Mouse (Mus musculus) liver, embryonic 14.5 days (tissue): ENCODE results near the gene Nr1d1. TPM values are rescaled to one million over a fixed set of nuclear protein-coding genes. Genes with fewer than 3 reads are reported as not detected.

Experiments
- ATAC-seq: fragments of 200-750 bp; cut with Nextera tagmentation; 2 replicates; pipeline ENCODE4 v1.8.0; 2017; ENCODE audit warnings: moderate number of reproducible peaks, mild to moderate bottlenecking, moderate library complexity; ENCODE audit not compliant: insufficient read depth
- DNase-seq, 3 experiments: peaks; one replicate each; pipeline ENCODE4 v3.0.0-alpha.2; 2012 to 2013; ENCODE audit warnings: low read depth in 3 of 3, low spot score in 3 of 3
- H3K27ac ChIP-seq: fragments of 300-500 bp; sonication (generic); 2 replicates; pipeline ENCODE4 v1.5.1; 2014; ENCODE audit warnings: moderate library complexity, mild to moderate bottlenecking, control low read depth, inconsistent platforms
- H3K27me3 ChIP-seq: fragments of 300-500 bp; sonication (generic); 2 replicates; pipeline ENCODE4 v1.6.1; 2014; ENCODE audit warnings: mild to moderate bottlenecking, low read length, moderate library complexity; ENCODE audit not compliant: control insufficient read depth, insufficient read depth
- H3K36me3 ChIP-seq: fragments of 300-500 bp; sonication (generic); replicated peaks from 2 replicates; pipeline ENCODE4 v1.6.1; 2014; ENCODE audit warnings: low read depth; ENCODE audit not compliant: control insufficient read depth, insufficient read depth
- H3K4me1 ChIP-seq, 2 experiments: fragments of 200-500 bp in 1 of 2; fragments of 300-500 bp in 1 of 2; sonication (generic) in 1 of 2; replicated peaks; 2 replicates each; pipeline ENCODE4 v1.6.1; 2012 to 2014; ENCODE audit warnings: antibody characterized with exemption in 1 of 2, inconsistent platforms in 1 of 2, low read length in 1 of 2; ENCODE audit not compliant: control insufficient read depth in 2 of 2, insufficient read depth in 2 of 2
- H3K4me2 ChIP-seq: fragments of 300-500 bp; sonication (generic); 2 replicates; pipeline ENCODE4 v1.6.1; 2014; ENCODE audit warnings: low read depth, mild to moderate bottlenecking, control low read depth, moderate library complexity
- H3K4me3 ChIP-seq, 2 experiments: fragments of 200-500 bp in 1 of 2; fragments of 300-500 bp in 1 of 2; sonication (generic) in 1 of 2; 2 replicates each; pipeline ENCODE4 v1.5.1; 2012 to 2014; ENCODE audit warnings: low read depth in 2 of 2, low read length in 2 of 2, mild to moderate bottlenecking in 2 of 2, control low read depth in 1 of 2, inconsistent platforms in 1 of 2, moderate library complexity in 1 of 2; ENCODE audit not compliant: insufficient read depth in 1 of 2
- H3K9ac ChIP-seq: fragments of 300-500 bp; sonication (generic); replicated peaks from 2 replicates; pipeline ENCODE4 v1.6.1; 2014; ENCODE audit warnings: mild to moderate bottlenecking, control low read depth, moderate library complexity
- H3K9me3 ChIP-seq: fragments of 300-500 bp; sonication (generic); 2 replicates; pipeline ENCODE4 v1.6.1; 2016; ENCODE audit warnings: low read length, mixed read lengths; ENCODE audit not compliant: control insufficient read depth
- CTCF ChIP-seq: IDR thresholded peaks from 2 replicates; pipeline ENCODE4 v1.5.1; 2016; ENCODE audit warnings: antibody characterized with exemption, low read depth, control low read depth
- EP300 ChIP-seq: IDR thresholded peaks from 2 replicates; pipeline ENCODE4 v1.6.1; 2016; ENCODE audit warnings: antibody characterized with exemption, low read depth
- WGBS: fragments of 180-500 bp; shearing (Covaris S2); extraction: QIAGEN DNeasy Blood & Tissue Kit; methylation state at CpG from one replicate; pipeline ENCODE4 v1.1.7; 2014; ENCODE audit not compliant: insufficient replicate concordance; 5-methylcytosine and 5-hydroxymethylcytosine counted together
- polyA plus RNA-seq, 2 experiments: library from polyadenylated mRNA; depleted of rRNA in 1 of 2; stranded (reverse) in 1 of 2; unstranded in 1 of 2; fragments of >200 nt; fragmentation: Nextera tagmentation in 1 of 2; extraction: Ambion mirVana in 1 of 2; gene quantifications; 2 replicates each; pipeline versions ENCODE4 v1.2.1 to v1.2.3; 2012 to 2014

The Nr1d1 gene
- polyA plus RNA-seq, 2 experiments: 0.58 to 0.65 TPM

GRCm38 (mm10) chr11:98736176-98736575, 39.0 kb downstream of the Nr1d1 start:
- Histone ChIP-seq H3K4me3 (no peak overlapping the region), H3K9ac (no peak overlapping the region), H3K9me3 (peaks cover 4% of the 10 kb centered on the region), H3K4me1 (peaks cover 17 to 22% of the 10 kb centered on the region in 2 experiments), H3K4me2 (no peak overlapping the region), H3K36me3 (no peaks in the 10 kb centered on the region), H3K27me3 (no peaks in the 10 kb centered on the region), H3K27ac (no peak overlapping the region)
- TF ChIP-seq EP300: no peak
- no peak for TF ChIP-seq CTCF
- 76% methylated on average over 1 of the region's 1 CpGs for WGBS
- DNase-seq: no peak
- ATAC-seq: no peak

GRCm38 (mm10) chr11:98735111-98735510, 40.0 kb downstream of the Nr1d1 start:
- Histone ChIP-seq H3K27ac (no peak overlapping the region), H3K4me3 (no peak overlapping the region), H3K27me3 (no peaks in the 10 kb centered on the region), H3K4me1 (peaks cover 15 to 16% of the 10 kb centered on the region in 2 experiments), H3K9me3 (peaks cover 4% of the 10 kb centered on the region), H3K9ac (no peak overlapping the region), H3K36me3 (no peaks in the 10 kb centered on the region), H3K4me2 (no peak overlapping the region)
- no peak for TF ChIP-seq CTCF
- TF ChIP-seq EP300: no peak
- DNase-seq (no peak), ATAC-seq (no peak)
- WGBS: 82% methylated on average over 4 of the region's 4 CpGs

GRCm38 (mm10) chr11:98734020-98734419, 41.1 kb downstream of the Nr1d1 start:
- no peaks in the 10 kb centered on the region for H3K27me3 ChIP-seq
- ATAC-seq (no peak), DNase-seq (no peak)
- H3K9me3 ChIP-seq: peaks cover 4% of the 10 kb centered on the region
- no peak overlapping the region for H3K4me3 ChIP-seq
- H3K4me2 ChIP-seq: no peak overlapping the region
- no peak overlapping the region for H3K27ac ChIP-seq
- TF ChIP-seq EP300 (no peak), CTCF (peak; percentile 60)
- WGBS: 59% methylated on average over 3 of the region's 3 CpGs
- H3K36me3 ChIP-seq: no peaks in the 10 kb centered on the region
- peaks cover 7 to 8% of the 10 kb centered on the region in 2 experiments for H3K4me1 ChIP-seq
- H3K9ac ChIP-seq: no peak overlapping the region

- peaks cover 7 to 8% of the 10 kb centered on the region in 2 experiments; a peak in 3 of 4 replicates for H3K4me1 ChIP-seq
- no peak overlapping the region for H3K4me3 ChIP-seq
- H3K9me3 ChIP-seq: peaks cover 4% of the 10 kb centered on the region
- no peak overlapping the region for H3K4me2 ChIP-seq
- no peak overlapping the region for H3K9ac ChIP-seq
- no peak overlapping the region for H3K27ac ChIP-seq
- no peaks in the 10 kb centered on the region for H3K27me3 ChIP-seq
- 62% methylated on average over 5 of the region's 5 CpGs for WGBS
- no peak for DNase-seq
- TF ChIP-seq EP300 (no peak), CTCF (no peak)
- no peaks in the 10 kb centered on the region for H3K36me3 ChIP-seq
- ATAC-seq: no peak
Measured at GRCm38 (mm10) chr11:98731134-98731533, 44.0 kb downstream of the Nr1d1 start.

GRCm38 (mm10) chr11:98730727-98731126, 44.4 kb downstream of the Nr1d1 start:
- no peaks in the 10 kb centered on the region for H3K27me3 ChIP-seq
- H3K9me3 ChIP-seq: peaks cover 4% of the 10 kb centered on the region
- H3K4me2 ChIP-seq: no peak overlapping the region
- H3K27ac ChIP-seq: no peak overlapping the region
- WGBS: 64% methylated on average over 4 of the region's 4 CpGs
- peaks cover 7 to 10% of the 10 kb centered on the region in 2 experiments; a peak in 3 of 4 replicates for H3K4me1 ChIP-seq
- H3K36me3 ChIP-seq: no peaks in the 10 kb centered on the region
- no peak for DNase-seq
- no peak overlapping the region for H3K4me3 ChIP-seq
- TF ChIP-seq CTCF (no peak), EP300 (no peak)
- no peak overlapping the region for H3K9ac ChIP-seq
- ATAC-seq: no peak
